Mouse (Mus musculus) heart, postnatal 0 days (tissue): ENCODE results near the gene Hlx.

Experiments used
- CTCF ChIP-seq: IDR thresholded peaks from 2 replicates; pipeline ENCODE4 v1.5.1; 2016; ENCODE audit warnings: antibody characterized with exemption, control low read depth, low read depth
- EP300 ChIP-seq: IDR thresholded peaks from 2 replicates; pipeline ENCODE4 v1.6.1; 2016; ENCODE audit warnings: antibody characterized with exemption, low read depth

DNA sequence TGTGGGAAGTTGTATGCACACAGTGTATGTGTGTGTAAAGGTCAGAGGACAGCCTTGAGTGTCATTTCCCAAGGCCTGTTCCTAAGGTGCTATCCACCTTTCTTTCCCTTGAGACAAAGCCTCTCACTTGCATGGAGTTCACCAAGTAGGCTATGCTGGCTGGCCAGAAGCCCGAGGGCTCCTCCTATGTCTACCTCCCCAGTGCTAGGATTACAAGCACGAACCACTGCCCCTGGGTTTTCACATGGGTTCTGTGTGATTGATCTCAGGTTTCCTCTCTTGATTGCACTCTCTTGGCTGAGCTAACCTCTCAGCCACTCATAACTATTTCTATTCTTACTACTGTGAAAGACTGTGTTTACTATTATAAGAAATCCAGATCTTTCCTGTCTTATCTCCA lies 54.8 kb downstream of the Hlx start:
- TF ChIP-seq CTCF (no peak), EP300 (no peak)
